Mouse (Mus musculus): ENCODE data around the gene Hexb.

- TF ChIP-seq POLR2A (IDR thresholded peaks at IDR 0.05; ENCODE audit: insufficient read depth, low read length) = no peak
- TF ChIP-seq CTCF (IDR thresholded peaks at IDR 0.05; ENCODE audit: low read depth, low read length) = no peak
These were observed 55.8 kb downstream of the Hexb start for GRCm38 (mm10) chr13:97142321-97142720.

All from ES-Bruce4 (cell line).